Mouse (Mus musculus) fat pad, adult 2 months (tissue): ENCODE results near the gene Atp11b.
A peak's percentile ranks its signal among the peaks of the same experiment; 100 is the strongest.

Experiments used
- DNase-seq: peaks from one replicate; pipeline ENCODE4 v3.0.0-alpha.2; 2011; ENCODE audit warnings: low read depth, low spot score; ENCODE audit errors: extremely low read depth

Gene Atp11b

GRCm38 (mm10) chr3:35753825-35754767, at the start of gene Atp11b:
Gene Atp11b (plus strand): TSS chr3:35754106.
- peak; percentile 10 for DNase-seq

DNA sequence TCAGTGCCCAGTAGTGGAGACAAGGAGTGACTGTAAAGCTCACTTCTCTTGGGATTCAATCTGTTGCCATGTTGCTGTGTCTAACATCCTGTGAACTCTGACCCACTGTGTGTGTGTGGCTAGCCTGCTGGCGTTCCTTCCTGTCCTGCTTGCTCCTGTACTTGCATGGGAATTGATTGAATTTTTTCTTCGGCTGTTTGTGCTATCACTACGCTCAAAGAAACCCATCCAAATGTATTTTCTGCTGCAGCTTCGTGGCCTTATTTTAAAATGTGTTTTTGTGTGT, 49.6 kb upstream of the Atp11b start:
- DNase-seq = no peak

DNA sequence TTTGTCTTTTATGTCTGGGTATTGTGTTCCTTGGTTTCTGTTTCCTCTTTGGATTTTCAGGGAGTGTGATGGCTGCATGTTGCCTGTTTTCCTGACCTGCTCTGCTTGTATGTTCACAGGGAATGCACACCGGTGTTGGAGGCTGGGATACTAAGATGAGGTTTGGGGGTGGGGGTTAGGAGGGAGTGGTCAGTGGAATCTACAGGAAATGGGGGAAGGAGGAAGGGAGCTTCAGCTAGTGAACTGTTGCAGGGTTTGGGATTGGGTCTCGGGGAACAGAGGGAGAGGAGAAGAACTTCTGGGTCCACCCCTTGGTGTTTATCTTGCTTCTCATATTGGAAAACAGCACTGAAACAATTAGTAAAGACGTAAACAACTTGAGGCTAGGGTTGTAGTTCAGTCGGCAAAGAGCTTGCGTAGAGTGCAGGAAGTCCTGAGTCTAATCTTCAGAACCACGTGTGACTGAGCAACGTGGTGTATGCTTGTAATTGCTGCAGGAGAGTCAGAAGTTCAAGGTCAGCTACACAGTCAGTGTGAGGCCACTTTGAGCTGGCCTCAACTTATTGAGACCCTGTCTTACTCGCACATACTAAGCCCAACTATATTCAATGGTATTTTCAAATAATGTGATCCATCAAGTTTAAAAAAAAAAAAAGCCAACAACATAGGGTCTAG, 34.2 kb upstream of the Atp11b start:
- DNase-seq = no peak

- no peak for DNase-seq
These were observed 33.1 kb upstream of the Atp11b start for GRCm38 (mm10) chr3:35720801-35721200.

GRCm38 (mm10) chr3:35721818-35722446, 32.0 kb upstream of the Atp11b start:
- DNase-seq = no peak

- no peak for DNase-seq
These were observed 31.1 kb upstream of the Atp11b start for GRCm38 (mm10) chr3:35722811-35723210.

DNA sequence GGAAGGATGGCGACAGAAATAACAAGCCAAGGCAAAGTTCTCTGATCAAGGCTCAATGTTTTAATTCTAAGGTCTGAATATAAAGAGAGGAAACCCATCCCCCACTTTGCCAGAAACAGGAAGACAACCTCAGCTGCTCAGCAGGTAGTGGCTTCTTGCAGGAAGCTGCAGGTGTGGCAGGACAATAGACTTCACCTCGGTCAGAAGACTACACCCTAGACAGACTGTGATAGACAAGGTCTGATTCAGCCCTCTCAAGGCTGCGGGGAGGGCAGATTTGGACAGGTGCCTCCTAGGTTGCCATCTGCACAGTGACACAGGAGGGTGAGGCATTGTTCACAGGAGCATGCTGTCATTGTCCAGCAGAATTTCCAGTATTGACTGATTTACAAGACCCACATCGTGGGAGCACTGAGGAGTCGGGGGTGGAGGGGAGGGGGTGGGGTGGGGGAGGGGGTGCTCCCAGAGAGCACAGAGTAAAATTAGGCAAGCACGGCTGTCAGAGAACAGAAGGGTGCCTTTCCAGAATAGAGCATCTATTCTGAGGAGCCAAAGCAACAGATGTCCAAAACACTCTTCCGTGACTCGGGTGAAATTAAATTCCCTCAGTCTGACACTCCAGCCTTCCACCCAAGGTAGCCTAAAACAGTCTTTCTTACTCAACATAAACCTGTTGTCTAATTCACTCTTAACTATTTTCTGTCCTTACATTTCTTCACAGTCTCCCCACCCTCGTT, 30.2 kb upstream of the Atp11b start:
- DNase-seq = no peak

- DNase-seq = no peak
These were observed 28.8 kb upstream of the Atp11b start for GRCm38 (mm10) chr3:35725096-35725495.

- no peak for DNase-seq
These were observed 27.0 kb upstream of the Atp11b start for GRCm38 (mm10) chr3:35726936-35727335.

- no peak for DNase-seq
These were observed 24.4 kb upstream of the Atp11b start for GRCm38 (mm10) chr3:35729490-35729889.

DNA sequence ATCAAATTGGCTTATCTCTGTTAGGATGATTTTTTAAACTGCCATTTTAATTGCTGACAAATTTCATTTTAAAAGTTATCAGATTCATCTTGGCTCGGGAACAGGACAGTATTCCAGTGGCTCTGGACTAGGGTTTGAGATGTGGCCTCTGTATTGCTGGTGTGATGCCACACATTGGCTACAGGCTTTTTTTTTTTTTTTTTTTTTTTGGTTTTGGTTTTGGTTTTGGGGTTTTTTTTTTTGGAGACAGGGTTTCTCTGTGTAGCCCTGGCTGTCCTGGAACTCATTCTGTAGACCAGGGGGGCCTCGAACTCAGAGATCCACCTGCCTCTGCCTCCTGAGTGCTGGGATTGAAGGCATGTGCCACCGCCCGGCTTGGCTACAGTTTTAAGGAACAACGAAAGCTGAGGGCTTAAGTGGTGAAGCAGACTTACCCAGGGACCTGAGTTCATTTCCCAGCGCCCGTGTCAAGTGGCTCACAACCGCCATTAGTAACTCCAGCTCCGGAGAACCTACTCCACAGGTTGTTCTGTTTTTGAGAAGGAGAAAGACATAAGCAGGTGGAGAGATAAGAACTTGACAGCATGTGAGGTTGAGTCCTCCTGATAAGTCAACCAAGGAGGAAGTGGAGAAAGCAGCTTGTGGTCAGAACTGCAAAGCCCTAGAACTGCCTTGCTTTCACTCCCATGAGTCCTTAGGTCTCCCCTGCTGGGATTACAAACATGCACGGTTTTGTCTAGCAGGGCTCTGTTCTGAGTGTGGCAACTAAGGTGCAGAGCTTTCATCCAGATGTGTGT, 21.7 kb upstream of the Atp11b start:
- DNase-seq = no peak

- no peak for DNase-seq
These were observed 21.1 kb upstream of the Atp11b start for GRCm38 (mm10) chr3:35732778-35733147.

DNA sequence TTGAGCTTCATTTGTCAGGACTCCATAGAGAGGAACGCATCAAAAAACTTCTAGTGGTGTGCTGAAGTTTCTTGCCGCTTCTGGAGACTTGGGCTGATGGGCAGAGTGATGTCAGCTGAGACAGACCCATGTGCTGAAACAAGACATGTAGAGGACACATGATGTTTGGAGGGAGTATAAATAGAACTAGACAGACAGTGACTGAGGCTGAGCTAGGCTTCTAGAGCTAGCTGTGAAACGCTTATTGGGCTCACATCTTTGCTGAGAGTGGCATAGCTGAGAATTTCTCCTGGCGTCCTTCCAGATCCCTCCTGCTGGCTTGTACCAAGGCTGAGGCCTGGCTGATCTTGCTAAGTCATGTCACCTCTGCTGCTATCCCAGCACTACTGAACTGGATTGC, 19.4 kb upstream of the Atp11b start:
- DNase-seq = no peak

- DNase-seq = no peak
These were observed 15.8 kb upstream of the Atp11b start for GRCm38 (mm10) chr3:35738071-35738470.

GRCm38 (mm10) chr3:35745010-35745409, 8.9 kb upstream of the Atp11b start:
- DNase-seq = no peak

GRCm38 (mm10) chr3:35746840-35747456, 7.0 kb upstream of the Atp11b start:
- DNase-seq = no peak

GRCm38 (mm10) chr3:35750286-35750685, 3.6 kb upstream of the Atp11b start:
- DNase-seq = no peak

DNA sequence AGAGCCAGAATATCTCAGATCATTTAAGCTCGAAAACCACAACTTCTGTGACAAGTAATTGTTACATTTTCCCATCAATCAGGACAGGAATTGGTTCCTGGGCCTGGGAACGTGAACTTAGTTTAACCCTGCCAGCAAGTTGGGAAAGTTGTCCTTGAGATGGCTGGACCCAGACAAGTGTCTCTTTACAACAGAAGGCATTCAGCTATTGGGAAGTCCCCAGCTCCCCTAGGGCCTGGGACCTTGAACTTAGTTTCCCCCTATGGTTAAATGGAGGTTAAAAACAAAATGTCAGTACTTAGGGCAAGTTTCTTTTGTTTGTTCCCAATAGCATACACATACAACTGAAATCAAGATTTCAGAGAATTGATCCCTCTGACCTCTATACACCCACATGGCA, 2.2 kb upstream of the Atp11b start:
- DNase-seq = no peak

GRCm38 (mm10) chr3:35762735-35763134, 8.8 kb downstream of the Atp11b start:
- no peak for DNase-seq
